Mouse (Mus musculus) cerebellum, adult 2 months (tissue): ENCODE measurements around the gene Dab2ip. TPM values are rescaled to one million over a fixed set of nuclear protein-coding genes. Genes with fewer than 3 reads are reported as not detected.
A peak's percentile ranks its signal among the peaks of the same experiment; 100 is the strongest.

ENCODE experiments used
- DNase-seq, 2 experiments: peaks; one replicate each; pipeline ENCODE4 v3.0.0; 2021
- H3K27ac ChIP-seq: fragments of 200-500 bp; 2 replicates; pipeline ENCODE4 v1.5.1; 2012; ENCODE audit warnings: low read length, control low read depth, inconsistent platforms; ENCODE audit not compliant: insufficient read depth
- H3K27me3 ChIP-seq: fragments of 200-500 bp; 2 replicates; pipeline ENCODE4 v1.6.1; 2012; ENCODE audit warnings: inconsistent platforms, mild to moderate bottlenecking, low read length, moderate library complexity; ENCODE audit not compliant: control insufficient read depth, insufficient read depth
- H3K4me1 ChIP-seq: fragments of 200-500 bp; 2 replicates; pipeline ENCODE4 v1.6.1; 2011; ENCODE audit warnings: low read length; ENCODE audit not compliant: control insufficient read depth, insufficient read depth
- H3K4me3 ChIP-seq: fragments of 200-500 bp; replicated peaks from 2 replicates; pipeline ENCODE3; 2011; ENCODE audit warnings: mild to moderate bottlenecking, low read depth, low read length, control low read depth; ENCODE audit not compliant: insufficient read depth
- CTCF ChIP-seq: fragments of 200-500 bp; IDR thresholded peaks from 2 replicates; pipeline ENCODE4 v1.5.1; 2011; ENCODE audit warnings: low read depth, mild to moderate bottlenecking, control low read depth, low read length, moderate library complexity, borderline replicate concordance; ENCODE audit not compliant: insufficient read depth
- POLR2A ChIP-seq: fragments of 200-500 bp; IDR thresholded peaks from 2 replicates; pipeline ENCODE4 v1.6.1; 2011; ENCODE audit warnings: low read length, control low read depth, borderline replicate concordance; ENCODE audit not compliant: insufficient read depth
- WGBS: fragments of 180-500 bp; shearing (Covaris S2); methylation state at CpG from one replicate; pipeline ENCODE4 v1.1.7; 2018; 5-methylcytosine and 5-hydroxymethylcytosine counted together
- polyA plus RNA-seq: library from polyadenylated mRNA; depleted of rRNA; stranded (reverse); fragments of >200 nt; gene quantifications from 2 replicates; pipeline ENCODE4 v1.2.3, GENCODE M21; 2012

The Dab2ip gene
- polyA plus RNA-seq, 1 experiment, result 136 TPM

- TF ChIP-seq POLR2A (no peak), CTCF (no peak)
- peaks cover 90% of the 10 kb centered on the region for H3K4me1 ChIP-seq
- H3K27ac ChIP-seq, result peak overlapping the region; percentile 61
- H3K27me3 ChIP-seq, result no peaks in the 10 kb centered on the region
- no peak for DNase-seq
- H3K4me3 ChIP-seq, result no peak overlapping the region
- 56% methylated on average over 4 of the region's 4 CpGs for WGBS
These were observed 57.3 kb downstream of the Dab2ip start for GRCm38 (mm10) chr2:35615366-35615765.

GRCm38 (mm10) chr2:35615977-35616376 is 57.9 kb downstream of the Dab2ip start:
- H3K4me1 ChIP-seq, result peaks cover 89% of the 10 kb centered on the region
- whole genome bisulfite sequencing, result 58% methylated on average over 2 of the region's 2 CpGs
- peak; percentile 46 to 62 for DNase-seq
- TF ChIP-seq POLR2A (no peak), CTCF (no peak)
- peak overlapping the region; percentile 61 for H3K27ac ChIP-seq
- no peak overlapping the region for H3K4me3 ChIP-seq
- no peaks in the 10 kb centered on the region for H3K27me3 ChIP-seq

GRCm38 (mm10) chr2:35616891-35617658 is 59.0 kb downstream of the Dab2ip start:
- Histone ChIP-seq H3K27ac (peak overlapping the region; percentile 61; the same call in 1 of the 2 replicates), H3K4me1 (peaks cover 82% of the 10 kb centered on the region), H3K4me3 (no peak overlapping the region), H3K27me3 (no peaks in the 10 kb centered on the region)
- no peak for DNase-seq
- WGBS, result 67% methylated on average over 6 of the region's 6 CpGs
- TF ChIP-seq CTCF, result no peak
- no peak for TF ChIP-seq POLR2A

GRCm38 (mm10) chr2:35618981-35619380 is 60.9 kb downstream of the Dab2ip start:
- Histone ChIP-seq H3K27me3 (no peaks in the 10 kb centered on the region), H3K4me1 (peaks cover 65% of the 10 kb centered on the region), H3K27ac (peak overlapping the region; percentile 41), H3K4me3 (no peak overlapping the region)
- DNase-seq, result no peak
- TF ChIP-seq CTCF (no peak; the same call in 1 of the 2 replicates), POLR2A (no peak)
- WGBS, result 35% methylated on average over 7 of the region's 7 CpGs

- TF ChIP-seq CTCF (no peak), POLR2A (no peak)
- WGBS, result 45% methylated on average over 2 of the region's 2 CpGs
- H3K27ac ChIP-seq, result peak overlapping the region; percentile 41; the same call in 1 of the 2 replicates
- H3K4me3 ChIP-seq, result no peak overlapping the region
- H3K27me3 ChIP-seq, result no peaks in the 10 kb centered on the region
- peaks cover 61% of the 10 kb centered on the region for H3K4me1 ChIP-seq
- peak; percentile 52 to 54 for DNase-seq
These were observed 61.5 kb downstream of the Dab2ip start for GRCm38 (mm10) chr2:35619532-35619931.

- peaks cover 61% of the 10 kb centered on the region for H3K4me1 ChIP-seq
- no peak for TF ChIP-seq CTCF
- TF ChIP-seq POLR2A, result no peak
- H3K27ac ChIP-seq, result peak overlapping the region; percentile 28
- no peaks in the 10 kb centered on the region for H3K27me3 ChIP-seq
- DNase-seq, result peak in 1 of 2 experiments; percentile 28
- WGBS, result 47% methylated on average over 7 of the region's 7 CpGs
- H3K4me3 ChIP-seq, result no peak overlapping the region
These were observed 62.5 kb downstream of the Dab2ip start for GRCm38 (mm10) chr2:35620364-35621224.

GRCm38 (mm10) chr2:35621225-35621519 is 63.1 kb downstream of the Dab2ip start:
- WGBS, result 69% methylated on average over 2 of the region's 2 CpGs
- Histone ChIP-seq H3K27ac (no peak overlapping the region; the same call in 1 of the 2 replicates), H3K27me3 (no peaks in the 10 kb centered on the region), H3K4me1 (peaks cover 56% of the 10 kb centered on the region), H3K4me3 (no peak overlapping the region)
- TF ChIP-seq CTCF (no peak), POLR2A (no peak)
- DNase-seq, result no peak

GRCm38 (mm10) chr2:35621796-35622195 is 63.7 kb downstream of the Dab2ip start:
- H3K27me3 ChIP-seq, result no peaks in the 10 kb centered on the region
- peak overlapping the region; percentile 98 for H3K4me3 ChIP-seq
- under 1% methylated on average over 41 of the region's 41 CpGs for WGBS
- TF ChIP-seq POLR2A, result peak; percentile 57; the same call in 1 of the 2 replicates
- no peak for TF ChIP-seq CTCF
- H3K4me1 ChIP-seq, result peaks cover 54% of the 10 kb centered on the region
- peak overlapping the region; percentile 99 for H3K27ac ChIP-seq
- peak; percentile 91 to 94 for DNase-seq
